Mouse (Mus musculus): ENCODE results near the gene 2310011J03Rik. TPM values are rescaled to one million over a fixed set of nuclear protein-coding genes. Genes with fewer than 3 reads are reported as not detected.

The 2310011J03Rik gene
- polyA plus RNA-seq, 1 experiment from 2014 or later, result 33.4 TPM

GRCm38 (mm10) chr10:80323261-80324119 lies 3.2 kb upstream of the 2310011J03Rik start:
- Histone ChIP-seq H3K9ac (replicated peaks) (peak overlapping the region; percentile 61), H3K4me1 (replicated peaks) (peaks cover 29% of the 10 kb centered on the region), H3K36me3 (peaks cover 8% of the 10 kb centered on the region), H3K4me3 (replicated peaks) (peak overlapping the region; percentile 45), H3K27ac (no peak overlapping the region), H3K4me2 (replicated peaks) (peak overlapping the region; percentile 80), H3K27me3 (peaks cover 19% of the 10 kb centered on the region; the same call in 1 of the 2 replicates), H3K9me3 (no peaks in the 10 kb centered on the region)
- under 1% methylated on average over 46 of the region's 46 CpGs for WGBS
- ATAC-seq, result peak; percentile 22; the same call in 1 of the 2 replicates

- H3K4me2 ChIP-seq (replicated peaks), result peak overlapping the region; percentile 80
- H3K36me3 ChIP-seq, result peaks cover 15% of the 10 kb centered on the region
- no peak overlapping the region for H3K27ac ChIP-seq
- peak overlapping the region; percentile 45 for H3K4me3 ChIP-seq (replicated peaks)
- H3K9ac ChIP-seq (replicated peaks), result peak overlapping the region; percentile 61
- ATAC-seq, result no peak
- no peaks in the 10 kb centered on the region for H3K9me3 ChIP-seq
- H3K27me3 ChIP-seq, result peaks cover 19% of the 10 kb centered on the region; the same call in 1 of the 2 replicates
- 5% methylated on average over 28 of the region's 28 CpGs for WGBS
- H3K4me1 ChIP-seq (replicated peaks), result peaks cover 30% of the 10 kb centered on the region
Observed at GRCm38 (mm10) chr10:80322811-80323211, 2.5 kb upstream of the 2310011J03Rik start.

DNA sequence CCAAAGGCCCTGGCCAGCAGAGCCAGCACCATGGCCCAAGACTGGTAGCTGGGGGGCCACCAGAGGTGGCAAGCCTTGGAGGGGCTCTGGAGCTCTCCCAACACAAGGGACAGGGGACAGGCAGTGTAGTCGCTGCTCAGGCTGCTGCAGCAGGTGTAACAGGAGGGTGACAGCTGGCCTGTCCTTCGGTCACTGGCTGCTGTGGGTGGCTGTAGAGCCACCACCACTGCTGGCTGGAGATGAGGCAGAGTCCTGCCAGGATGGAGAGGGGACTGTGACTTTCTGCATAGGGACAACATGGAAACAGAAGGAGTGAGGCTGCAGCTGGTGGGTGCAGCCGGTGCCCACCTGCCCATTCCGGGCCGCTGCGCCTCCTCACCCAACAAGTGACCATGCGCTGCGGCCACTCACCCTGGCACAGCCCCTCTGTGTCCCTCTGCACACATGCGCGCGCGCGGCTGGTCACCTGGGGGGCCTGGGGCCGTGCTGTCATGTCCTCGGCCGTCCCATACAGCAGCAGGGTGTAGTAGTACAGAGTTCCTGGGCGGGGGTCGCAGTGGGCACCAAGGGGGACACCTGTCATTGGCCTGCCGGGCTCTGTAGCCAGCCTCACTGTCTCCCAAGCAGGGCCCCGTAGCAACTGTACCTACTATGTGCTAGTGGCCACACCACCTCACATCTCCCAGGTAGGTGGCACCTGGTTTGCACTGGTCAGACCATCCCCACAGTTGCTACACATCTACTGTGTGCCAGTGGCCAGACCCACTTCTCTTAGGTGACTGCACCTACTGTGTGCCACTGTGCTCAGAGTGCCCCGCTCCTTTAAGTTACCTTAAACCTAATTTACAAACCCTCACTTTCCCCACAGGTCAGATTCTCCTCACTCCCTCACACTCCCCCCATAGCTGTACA lies 1.6 kb upstream of the 2310011J03Rik start:
- 94% methylated on average over 21 of the region's 21 CpGs for WGBS

DNA sequence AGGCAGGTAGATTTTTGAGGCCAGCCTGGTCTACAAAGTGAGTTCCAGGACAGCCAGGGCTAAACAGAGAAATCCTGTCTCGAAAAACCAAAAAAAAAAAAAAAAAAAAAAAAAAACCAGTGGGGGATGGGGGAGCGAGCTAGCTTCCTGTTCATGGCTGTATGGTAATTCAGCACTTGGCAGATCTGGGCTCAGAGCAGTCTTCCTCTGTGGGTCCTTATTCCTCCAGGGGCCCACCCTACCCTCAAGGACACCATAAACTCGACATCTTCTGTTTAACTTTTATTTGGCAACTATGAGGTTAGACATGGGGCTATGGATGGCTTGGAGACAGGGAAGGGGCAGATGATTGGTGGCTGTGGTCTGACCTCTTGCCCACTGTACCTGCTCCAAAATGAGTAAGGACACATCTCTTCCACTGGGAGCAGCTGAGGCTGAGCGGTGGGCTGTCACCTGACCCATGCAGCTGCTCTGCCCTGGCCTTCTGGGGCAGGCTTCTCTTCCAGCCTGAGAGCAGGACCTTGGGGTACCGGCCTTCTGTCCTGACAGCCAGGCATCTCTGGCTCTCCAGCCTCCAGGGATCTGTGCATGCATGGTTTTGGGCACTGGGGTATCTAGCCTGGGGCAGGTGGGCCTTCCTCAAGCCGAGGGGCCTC lies 805 bp upstream of the 2310011J03Rik start:
- Histone ChIP-seq H3K4me1 (replicated peaks) (peaks cover 43% of the 10 kb centered on the region), H3K4me2 (replicated peaks) (no peak overlapping the region), H3K4me3 (replicated peaks) (no peak overlapping the region), H3K9ac (replicated peaks) (no peak overlapping the region), H3K36me3 (peaks cover 32% of the 10 kb centered on the region), H3K27me3 (peaks cover 19% of the 10 kb centered on the region; the same call in 1 of the 2 replicates), H3K9me3 (no peaks in the 10 kb centered on the region), H3K27ac (no peak overlapping the region)
- ATAC-seq, result no peak
- whole genome bisulfite sequencing, result 75% methylated on average over 6 of the region's 6 CpGs

More for the DNA sequence above, 1.6 kb upstream of the 2310011J03Rik start:
- peaks cover 19% of the 10 kb centered on the region; the same call in 1 of the 2 replicates for H3K27me3 ChIP-seq
- ATAC-seq, result no peak
- peaks cover 24% of the 10 kb centered on the region for H3K36me3 ChIP-seq
- H3K4me2 ChIP-seq (replicated peaks), result peak overlapping the region; percentile 80; the same call in 1 of the 2 replicates
- H3K4me3 ChIP-seq (replicated peaks), result peak overlapping the region; percentile 45; the same call in 1 of the 2 replicates
- H3K9ac ChIP-seq (replicated peaks), result no peak overlapping the region
- H3K27ac ChIP-seq, result no peak overlapping the region
- H3K9me3 ChIP-seq, result no peaks in the 10 kb centered on the region
- H3K4me1 ChIP-seq (replicated peaks), result peaks cover 36% of the 10 kb centered on the region

DNA sequence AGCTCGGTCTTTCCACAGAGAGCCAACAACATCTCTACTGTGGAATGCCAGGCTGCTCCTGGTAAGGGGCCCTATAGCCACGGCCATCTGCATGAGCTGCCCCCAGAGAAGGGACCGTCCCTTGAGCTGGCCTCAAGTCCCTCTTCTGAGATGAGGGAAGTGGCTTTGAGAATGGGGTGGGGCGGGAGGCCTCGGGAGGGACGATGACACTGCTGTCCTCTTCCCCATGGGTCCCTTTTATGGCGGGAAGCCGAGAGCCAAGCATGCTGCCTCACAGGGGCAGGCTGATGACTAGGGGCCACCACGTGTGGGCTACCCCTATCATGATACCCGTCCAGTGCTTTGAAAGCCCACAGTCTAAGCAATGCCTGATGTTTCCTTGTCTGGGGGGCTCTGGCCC lies 3.3 kb downstream of the 2310011J03Rik start:
- no peak for ATAC-seq
- H3K9ac ChIP-seq (replicated peaks), result no peak overlapping the region
- no peak overlapping the region for H3K4me3 ChIP-seq (replicated peaks)
- H3K27me3 ChIP-seq, result no peaks in the 10 kb centered on the region
- H3K36me3 ChIP-seq, result peaks cover 73% of the 10 kb centered on the region
- no peak overlapping the region for H3K4me2 ChIP-seq (replicated peaks)
- WGBS, result 73% methylated on average over 10 of the region's 10 CpGs
- peaks cover 67% of the 10 kb centered on the region for H3K4me1 ChIP-seq (replicated peaks)
- no peak overlapping the region for H3K27ac ChIP-seq
- H3K9me3 ChIP-seq, result no peaks in the 10 kb centered on the region

DNA sequence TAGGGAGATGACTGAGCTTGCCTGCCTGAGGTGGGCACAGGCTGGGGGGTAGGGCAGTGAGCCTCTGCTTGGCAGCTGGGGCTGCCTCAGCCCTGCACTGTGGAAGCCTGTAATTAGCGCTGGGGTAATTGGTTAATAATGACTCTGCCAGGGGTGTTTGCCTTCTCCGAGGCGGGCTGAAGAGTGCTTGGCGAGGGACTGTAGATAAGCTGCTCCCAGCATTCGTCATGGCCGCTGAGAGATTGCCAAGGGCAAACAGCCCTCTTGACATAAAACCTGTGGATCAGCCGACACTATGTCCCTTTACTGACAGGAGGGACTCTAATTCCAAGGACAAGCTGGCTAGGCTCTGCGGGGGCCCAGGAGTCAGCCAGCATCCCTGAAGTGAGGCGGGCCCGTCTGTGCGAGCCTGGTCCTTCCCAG lies 4.0 kb downstream of the 2310011J03Rik start:
- peak; percentile 19; the same call in 1 of the 2 replicates for ATAC-seq
- Histone ChIP-seq H3K36me3 (peaks cover 80% of the 10 kb centered on the region), H3K4me1 (replicated peaks) (peaks cover 71% of the 10 kb centered on the region), H3K4me3 (replicated peaks) (no peak overlapping the region), H3K4me2 (replicated peaks) (no peak overlapping the region), H3K27me3 (no peaks in the 10 kb centered on the region), H3K9me3 (no peaks in the 10 kb centered on the region), H3K27ac (0 out of 2 replicates have a peak overlapping the region, but pooled peaks have one; percentile 39), H3K9ac (replicated peaks) (0 out of 2 replicates have a peak overlapping the region, but pooled peaks have one; percentile 19)
- WGBS, result 43% methylated on average over 11 of the region's 11 CpGs

DNA sequence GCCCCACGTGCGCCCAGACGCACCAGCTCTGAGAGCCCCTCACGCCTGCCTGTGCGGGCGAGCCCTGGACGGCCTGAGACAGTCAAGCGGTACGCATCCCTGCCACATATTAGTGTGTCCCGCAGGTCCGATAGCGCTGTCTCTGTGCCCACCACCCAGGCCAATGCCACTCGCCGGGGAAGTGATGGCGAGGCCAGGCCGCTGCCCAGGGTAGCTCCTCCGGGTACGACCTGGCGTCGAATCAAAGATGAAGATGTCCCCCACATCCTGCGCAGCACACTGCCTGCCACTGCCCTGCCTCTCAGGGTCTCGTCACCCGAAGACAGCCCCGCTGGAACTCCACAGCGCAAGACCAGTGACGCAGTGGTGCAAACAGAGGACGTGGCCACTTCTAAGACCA lies 5.0 kb downstream of the 2310011J03Rik start:
- peaks cover 90% of the 10 kb centered on the region for H3K36me3 ChIP-seq
- H3K27ac ChIP-seq, result 0 out of 2 replicates have a peak overlapping the region, but pooled peaks have one; percentile 5
- H3K9ac ChIP-seq (replicated peaks), result peak overlapping the region; percentile 19; the same call in 1 of the 2 replicates
- no peaks in the 10 kb centered on the region for H3K9me3 ChIP-seq
- H3K4me1 ChIP-seq (replicated peaks), result peaks cover 71% of the 10 kb centered on the region
- no peak for ATAC-seq
- no peak overlapping the region; the same call in 1 of the 2 replicates for H3K4me2 ChIP-seq (replicated peaks)
- H3K4me3 ChIP-seq (replicated peaks), result no peak overlapping the region
- 53% methylated on average over 27 of the region's 27 CpGs for WGBS
- H3K27me3 ChIP-seq, result no peaks in the 10 kb centered on the region

- Histone ChIP-seq H3K9ac (replicated peaks) (no peak overlapping the region), H3K4me1 (replicated peaks) (peaks cover 66% of the 10 kb centered on the region), H3K4me3 (replicated peaks) (no peak overlapping the region), H3K27me3 (no peaks in the 10 kb centered on the region), H3K9me3 (no peaks in the 10 kb centered on the region), H3K36me3 (peaks cover 98% of the 10 kb centered on the region), H3K27ac (no peak overlapping the region), H3K4me2 (replicated peaks) (no peak overlapping the region)
- 63% methylated on average over 16 of the region's 16 CpGs for WGBS
- no peak for ATAC-seq
Observed at GRCm38 (mm10) chr10:80314494-80315001, 5.8 kb downstream of the 2310011J03Rik start.

DNA sequence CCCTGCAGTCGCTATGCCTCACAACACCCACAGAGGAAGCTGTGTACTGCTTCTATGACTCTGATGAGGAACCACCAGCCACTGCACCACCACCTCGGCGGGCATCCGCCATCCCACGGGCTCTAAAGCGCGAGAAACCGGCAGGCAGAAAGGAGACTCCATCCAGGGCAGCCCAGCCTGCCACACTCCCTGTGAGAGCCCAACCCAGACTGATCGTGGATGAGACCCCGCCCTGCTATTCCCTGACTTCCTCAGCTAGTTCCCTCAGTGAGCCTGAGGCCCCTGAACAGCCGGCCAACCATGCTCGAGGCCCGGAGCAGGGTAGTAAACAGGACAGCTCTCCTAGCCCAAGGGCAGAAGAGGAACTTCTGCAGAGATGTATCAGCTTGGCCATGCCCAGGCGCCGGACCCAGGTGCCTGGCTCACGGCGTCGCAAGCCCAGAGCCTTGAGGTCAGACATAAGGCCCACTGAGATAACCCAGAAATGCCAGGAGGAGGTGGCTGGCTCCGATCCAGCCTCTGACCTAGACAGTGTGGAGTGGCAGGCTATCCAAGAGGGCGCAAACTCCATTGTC lies 6.6 kb downstream of the 2310011J03Rik start:
- peaks cover 100% of the 10 kb centered on the region for H3K36me3 ChIP-seq
- WGBS, result 71% methylated on average over 20 of the region's 20 CpGs
- ATAC-seq, result no peak
- no peaks in the 10 kb centered on the region for H3K9me3 ChIP-seq
- H3K4me3 ChIP-seq (replicated peaks), result 0 out of 2 replicates have a peak overlapping the region, but pooled peaks have one; percentile 1
- H3K4me1 ChIP-seq (replicated peaks), result peaks cover 57% of the 10 kb centered on the region
- no peak overlapping the region for H3K9ac ChIP-seq (replicated peaks)
- H3K4me2 ChIP-seq (replicated peaks), result no peak overlapping the region
- no peaks in the 10 kb centered on the region for H3K27me3 ChIP-seq
- H3K27ac ChIP-seq, result no peak overlapping the region

- H3K4me2 ChIP-seq (replicated peaks), result no peak overlapping the region
- H3K9me3 ChIP-seq, result no peaks in the 10 kb centered on the region
- H3K4me1 ChIP-seq (replicated peaks), result peaks cover 56% of the 10 kb centered on the region
- H3K27me3 ChIP-seq, result no peaks in the 10 kb centered on the region
- H3K9ac ChIP-seq (replicated peaks), result no peak overlapping the region
- 78% methylated on average over 54 of the region's 54 CpGs for WGBS
- H3K4me3 ChIP-seq (replicated peaks), result 0 out of 2 replicates have a peak overlapping the region, but pooled peaks have one; percentile 1
- H3K36me3 ChIP-seq, result peaks cover 100% of the 10 kb centered on the region
- no peak overlapping the region for H3K27ac ChIP-seq
- ATAC-seq, result no peak
Observed at GRCm38 (mm10) chr10:80312586-80313504, 7.5 kb downstream of the 2310011J03Rik start.

Data from midbrain, embryonic 13.5 days (tissue).